Mouse (Mus musculus): ENCODE data around the gene Dnajb6. TPM values are rescaled to one million over a fixed set of nuclear protein-coding genes. Genes with fewer than 3 reads are reported as not detected.
"Not testable (repeated sequence)": the region's sequence is repeated elsewhere in the genome, so short reads cannot be mapped to it uniquely, and the experiment has no call there.

The Dnajb6 gene
- total RNA-seq, 2 experiments from 2014 or later: 101 to 112 TPM

DNA sequence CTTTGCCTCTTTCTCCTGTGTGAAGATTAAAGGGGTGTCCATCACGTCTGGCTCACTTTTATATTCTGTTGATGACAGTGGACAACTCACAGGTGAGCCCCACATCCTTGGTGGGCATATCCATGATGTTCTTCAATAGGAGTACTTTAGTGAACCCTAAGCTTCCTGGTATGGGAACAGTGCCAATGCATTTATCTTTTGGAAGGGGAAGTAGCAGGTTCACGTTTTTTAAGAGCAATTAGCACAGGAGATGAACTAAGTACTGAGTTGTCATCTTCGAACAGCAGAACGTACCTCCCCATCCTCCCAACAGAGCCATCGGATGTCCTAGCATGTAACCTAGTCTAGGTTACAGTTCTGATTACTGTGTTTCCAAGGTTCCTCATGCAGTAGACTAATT, 23.8 kb downstream of the Dnajb6 start:
- DNase-seq: no peak

DNA sequence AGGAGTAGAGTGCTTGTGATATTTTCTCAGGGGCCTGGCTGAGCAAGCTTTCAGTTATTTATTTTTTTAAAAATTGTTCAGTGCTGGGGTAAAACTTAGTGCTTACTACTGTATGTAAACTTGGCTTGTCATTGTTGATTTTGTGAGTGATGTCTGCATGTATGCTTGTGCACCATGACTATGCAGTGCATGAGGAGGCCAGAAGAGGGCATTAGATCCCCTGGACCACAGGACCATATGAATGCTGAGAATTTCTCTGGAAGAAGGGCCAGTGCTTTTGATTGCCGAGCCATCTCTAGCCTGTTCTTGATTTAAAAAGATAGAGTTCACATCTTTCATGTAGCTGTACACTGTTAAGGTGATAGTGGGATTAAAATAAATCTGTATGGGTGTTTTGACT, 35.4 kb downstream of the Dnajb6 start:
- no peak for DNase-seq

DNA sequence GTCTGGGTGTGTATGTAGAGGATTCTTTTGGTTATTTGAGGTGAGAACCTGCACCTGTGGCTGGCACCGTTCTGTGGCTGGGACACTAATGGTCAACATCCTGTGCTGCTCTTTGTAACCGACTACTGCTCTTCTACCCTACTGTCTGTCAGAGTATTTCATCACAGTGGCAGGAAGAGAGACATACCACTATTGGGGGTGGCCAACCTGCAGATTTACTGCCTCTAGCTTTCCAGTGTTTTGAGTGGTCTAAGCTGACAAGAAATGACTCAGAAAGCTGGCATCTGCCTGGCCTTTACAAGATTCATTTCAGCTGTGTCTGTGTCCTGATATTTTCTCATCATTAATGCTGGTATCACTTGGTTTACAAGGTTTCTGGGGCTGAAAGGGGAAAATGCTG, 36.5 kb downstream of the Dnajb6 start:
- no peak for DNase-seq

DNA sequence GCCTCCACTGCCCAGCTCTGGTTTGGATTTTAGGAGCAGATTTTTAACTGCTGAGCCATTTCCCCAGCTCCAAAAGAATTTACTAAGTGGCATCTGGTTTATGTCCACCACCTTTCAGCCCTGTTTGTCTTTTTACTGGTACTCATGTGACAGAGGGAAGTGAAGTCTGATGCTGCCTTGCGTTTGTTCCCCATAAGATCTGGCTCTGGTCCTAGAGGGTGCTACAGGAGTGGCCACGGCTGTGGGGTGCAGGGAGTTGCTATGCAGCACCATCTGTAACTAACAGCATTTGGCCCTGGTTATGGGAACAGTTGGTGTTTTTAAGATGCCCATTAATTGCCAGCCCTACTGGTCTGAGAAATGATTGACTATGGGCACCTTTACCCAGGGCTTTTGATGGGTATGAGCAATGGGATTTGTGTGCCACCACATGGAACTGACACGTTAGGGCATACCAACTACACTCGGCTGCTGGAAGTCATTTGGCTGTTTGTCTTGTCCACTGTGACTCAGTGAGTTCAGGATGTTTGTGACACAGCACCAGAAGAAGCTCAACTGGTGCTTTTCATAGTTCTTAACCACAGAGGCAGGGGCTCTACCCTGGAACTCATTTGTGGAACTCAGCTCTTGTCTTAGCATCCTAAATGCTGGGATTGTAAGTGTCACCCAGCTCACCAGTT, 37.3 kb downstream of the Dnajb6 start:
- no peak for DNase-seq

DNA sequence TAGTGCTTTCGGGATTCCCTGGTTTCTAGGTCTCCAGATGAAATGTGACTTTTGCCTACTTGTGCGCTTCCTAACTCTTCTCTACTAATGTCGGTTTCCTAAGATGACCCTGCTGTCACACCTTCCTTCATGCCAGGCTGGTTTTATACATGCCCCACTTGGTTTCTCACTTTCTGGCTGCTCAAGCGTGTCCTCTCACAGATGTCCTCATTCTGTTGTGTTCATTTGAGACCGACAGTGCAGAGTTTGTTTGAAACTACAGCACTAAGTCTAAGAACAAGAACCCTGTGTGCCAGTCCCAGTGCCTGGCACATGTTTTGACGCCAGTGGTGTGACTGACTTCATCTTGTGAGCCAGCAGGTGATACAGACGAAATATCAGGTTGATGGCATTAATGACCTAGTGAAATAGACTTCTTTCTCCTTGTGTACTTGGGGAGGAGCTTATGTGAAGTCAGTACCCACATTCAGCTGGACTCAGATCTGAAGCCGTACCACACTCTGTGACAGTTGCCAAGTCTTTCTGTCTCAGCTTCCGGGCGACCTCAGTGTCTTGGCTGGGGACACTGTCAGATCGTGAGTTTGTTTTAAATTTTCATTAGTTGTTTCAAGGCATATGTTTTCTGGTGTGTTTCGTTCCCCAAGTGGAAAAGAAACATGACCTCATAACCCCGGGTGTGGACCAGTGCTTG, 38.1 kb downstream of the Dnajb6 start:
- no peak for DNase-seq

DNA sequence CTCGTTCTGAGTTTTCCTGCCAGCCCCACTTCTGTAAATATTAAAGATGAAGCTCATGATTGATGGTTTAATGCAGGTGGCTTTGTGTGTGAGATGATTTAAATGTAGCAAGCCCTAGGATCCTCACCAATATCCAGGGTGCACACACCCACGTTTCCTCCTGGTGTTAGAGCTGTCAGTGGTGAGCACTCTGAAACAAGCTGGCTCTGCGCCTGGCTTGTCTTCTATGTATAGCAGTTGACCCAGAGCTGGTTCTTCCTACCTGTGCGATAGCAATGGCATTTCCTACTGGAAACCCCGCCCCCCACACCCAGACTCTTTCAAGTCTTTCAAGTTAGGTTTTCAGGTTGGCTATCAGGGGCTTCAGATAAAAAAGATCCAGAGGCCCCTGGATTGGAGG, 39.9 kb downstream of the Dnajb6 start:
- DNase-seq: no peak

DNA sequence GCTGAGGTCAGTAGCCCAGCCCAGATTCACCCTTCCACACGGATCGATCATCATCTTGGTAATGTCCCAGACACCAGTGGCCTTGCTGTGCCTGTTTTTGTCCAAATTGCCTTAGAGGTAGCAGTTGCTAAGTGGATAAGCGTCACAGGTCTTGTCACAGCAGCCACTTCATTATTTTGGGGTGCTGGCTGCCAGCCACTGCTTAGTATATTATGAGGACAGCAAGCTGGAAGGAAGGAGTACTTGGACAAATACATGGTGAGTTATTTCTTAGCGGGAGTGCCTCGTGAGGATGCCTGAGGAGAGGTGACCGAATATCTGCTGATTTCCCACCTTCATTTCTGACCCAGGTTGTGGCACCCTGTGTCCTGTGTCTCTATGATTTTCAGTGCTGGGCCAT, 42.5 kb downstream of the Dnajb6 start:
- DNase-seq: no peak

DNA sequence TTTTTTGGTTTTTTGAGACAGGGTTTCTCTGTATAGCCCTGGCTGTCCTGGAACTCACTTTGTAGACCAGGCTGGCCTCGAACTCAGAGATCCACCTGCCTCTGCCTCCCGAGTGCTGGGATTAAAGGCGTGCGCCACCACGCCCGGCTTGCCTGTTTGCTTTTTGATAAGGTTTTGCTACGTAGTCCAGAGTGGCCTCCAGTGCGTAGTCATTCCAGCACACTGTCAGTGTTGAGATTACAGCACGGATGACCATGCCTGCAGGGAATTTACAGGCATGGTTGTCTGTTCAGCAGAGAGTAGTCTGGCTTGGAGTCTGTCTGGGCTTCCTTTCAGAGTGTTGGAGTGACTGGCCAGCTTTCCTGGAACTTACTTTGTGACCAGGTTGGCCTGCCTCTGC, 44.2 kb downstream of the Dnajb6 start:
- DNase-seq: not testable (repeated sequence)

DNA sequence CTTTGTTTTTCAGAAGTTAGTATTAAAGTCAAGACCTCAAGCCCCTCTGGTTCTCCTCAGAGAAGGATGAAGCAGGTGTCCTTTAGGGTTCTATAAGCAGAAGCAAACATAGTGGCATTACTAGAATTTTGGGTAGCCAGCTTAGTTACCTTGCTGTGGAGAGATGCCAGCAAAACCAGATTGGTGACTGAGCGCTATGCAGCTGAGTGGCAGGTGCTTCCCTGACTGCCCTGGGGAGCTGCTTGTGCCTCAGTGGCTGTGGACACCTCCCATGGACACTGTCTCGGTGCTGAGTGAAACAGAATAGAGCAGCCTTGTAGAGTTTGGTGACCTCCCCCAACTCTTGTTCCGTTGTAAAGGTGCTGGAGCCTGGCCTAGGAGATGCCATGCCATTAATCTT, 46.8 kb downstream of the Dnajb6 start:
- no peak for DNase-seq

DNA sequence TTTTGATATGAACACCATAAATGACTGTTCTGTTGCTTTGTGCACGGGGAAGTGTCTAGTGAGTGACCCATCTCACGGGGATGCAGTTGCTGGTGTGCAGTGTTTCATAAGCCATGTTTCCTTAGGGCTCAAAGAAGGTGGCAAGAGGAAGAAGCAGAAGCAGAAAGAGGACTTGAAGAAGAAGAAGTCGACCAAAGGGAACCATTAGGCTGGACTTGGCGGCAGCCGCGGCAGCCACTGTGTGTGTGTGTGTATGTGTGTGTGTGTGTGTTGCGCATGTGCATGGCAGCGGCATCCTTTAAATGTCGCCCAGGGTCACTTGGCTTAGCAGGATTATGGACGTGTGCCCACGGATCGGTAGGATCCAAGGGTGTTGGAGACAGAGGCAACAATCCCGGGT, 49.4 kb downstream of the Dnajb6 start:
- DNase-seq: not testable (repeated sequence)

DNA sequence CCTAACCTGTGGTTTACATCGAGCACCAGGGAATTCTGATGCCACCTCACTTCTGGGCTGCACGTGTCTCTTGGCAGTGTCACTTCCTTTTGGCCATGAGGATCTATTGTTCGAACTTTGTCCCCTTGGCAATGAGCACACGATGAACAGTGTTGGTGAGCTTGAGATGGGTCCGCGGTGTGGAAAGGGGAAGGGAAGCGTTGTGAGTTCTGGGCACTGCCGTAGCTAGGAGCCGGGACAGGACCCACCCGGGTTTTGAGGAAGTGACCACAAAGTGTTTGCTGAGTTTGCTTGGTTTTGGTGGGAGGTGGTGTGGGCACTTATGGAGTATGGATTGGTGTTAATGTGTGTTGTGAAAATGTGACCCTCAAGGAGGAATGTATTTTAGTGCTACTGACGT, 50.5 kb downstream of the Dnajb6 start:
- not testable (repeated sequence) for DNase-seq

DNA sequence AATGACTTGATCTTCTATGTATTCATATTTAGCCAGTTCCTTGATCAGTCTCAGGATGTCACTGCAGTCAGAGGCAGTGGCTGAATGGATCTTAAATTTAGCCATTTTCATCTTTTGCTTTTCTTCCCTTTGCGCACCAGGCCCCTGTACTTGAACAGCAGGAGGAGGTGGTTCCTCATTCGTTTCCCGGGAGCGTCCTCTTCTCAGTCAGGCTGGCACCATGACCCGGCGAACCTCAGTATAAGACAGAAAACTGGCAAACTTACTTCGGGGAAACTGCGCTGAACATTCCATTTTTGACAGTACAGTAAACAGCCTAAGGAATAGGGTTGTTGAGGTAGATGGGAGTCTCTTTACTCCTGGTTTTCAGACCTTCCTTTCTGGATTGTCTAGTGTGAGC, 59.4 kb downstream of the Dnajb6 start:
- DNase-seq: not testable (repeated sequence)

DNA sequence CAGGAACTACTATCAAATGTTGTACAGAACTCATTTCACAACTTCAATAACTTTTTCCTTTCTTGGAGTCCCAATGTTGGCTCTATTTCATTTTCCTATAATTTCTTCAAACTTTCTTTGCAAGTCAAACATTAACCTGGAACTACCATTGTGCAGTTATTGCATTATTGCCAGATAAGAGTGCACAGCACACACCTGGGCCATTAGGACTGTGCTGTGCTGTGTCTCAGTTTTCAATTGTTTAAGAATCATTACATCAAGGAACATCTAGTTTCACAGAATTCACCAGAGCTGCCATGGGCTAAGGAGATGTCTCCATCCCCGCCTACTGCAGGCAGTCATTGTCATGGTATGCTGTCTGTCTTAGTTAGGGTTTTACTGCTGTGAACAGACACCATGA, 73.5 kb downstream of the Dnajb6 start:
- no peak for DNase-seq

DNA sequence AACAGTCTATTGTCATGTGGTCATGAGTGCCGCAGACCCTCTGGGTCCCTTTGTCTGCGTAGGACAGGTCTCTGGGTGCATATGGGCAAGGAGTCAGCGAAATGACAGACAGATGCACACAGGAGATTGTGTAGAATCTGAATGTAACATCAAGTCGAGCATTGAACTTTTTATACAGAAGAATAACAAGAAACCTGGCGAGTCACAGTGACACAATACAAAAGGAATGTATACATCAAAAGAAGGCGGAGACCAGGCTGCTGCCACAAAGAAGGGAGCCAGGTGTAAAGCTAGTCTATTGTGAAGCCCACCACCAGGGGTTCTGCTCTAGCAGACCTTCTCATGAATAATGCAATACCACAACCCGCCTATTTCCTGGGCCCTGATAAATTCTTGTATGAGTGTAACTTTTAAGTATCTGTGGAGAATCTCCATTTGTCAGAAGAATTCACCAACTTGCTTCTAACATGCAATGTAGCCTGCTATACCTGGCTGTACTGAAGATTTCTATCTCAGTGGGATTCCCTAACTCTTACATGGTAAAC, 76.0 kb downstream of the Dnajb6 start:
- not testable (repeated sequence) for DNase-seq

DNA sequence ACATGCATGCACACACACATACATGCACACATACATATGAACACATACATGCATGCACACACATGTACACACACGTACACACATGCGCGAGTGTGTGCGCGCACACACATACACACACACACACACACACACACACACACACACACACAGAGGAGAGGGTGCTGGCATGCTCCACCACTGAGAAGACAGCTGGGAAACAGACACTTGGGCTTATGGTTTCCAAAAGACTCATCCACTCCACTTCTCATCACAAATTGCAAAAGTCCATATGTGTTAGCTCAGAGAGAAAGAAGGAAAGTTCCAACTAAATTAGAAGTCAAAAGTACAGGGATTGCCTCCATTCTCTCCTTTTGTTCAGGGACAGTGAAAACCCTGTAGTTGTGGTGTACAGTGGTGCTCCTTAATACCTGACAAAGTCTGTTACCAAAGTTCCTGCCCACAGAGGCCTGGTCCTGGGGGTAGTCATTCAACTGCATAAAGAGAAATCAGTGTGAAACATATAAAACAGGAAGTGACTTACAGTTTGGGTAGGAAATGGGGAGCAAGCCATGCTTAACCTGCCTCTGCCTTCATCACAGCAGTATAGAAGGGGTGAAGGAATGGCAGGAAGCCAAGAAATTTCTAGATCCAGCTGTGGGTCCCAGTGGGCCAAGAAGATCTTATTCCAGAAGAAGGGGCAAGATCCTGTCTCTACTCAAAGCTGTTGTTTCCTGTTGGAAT, 81.2 kb downstream of the Dnajb6 start:
- no peak for DNase-seq

DNA sequence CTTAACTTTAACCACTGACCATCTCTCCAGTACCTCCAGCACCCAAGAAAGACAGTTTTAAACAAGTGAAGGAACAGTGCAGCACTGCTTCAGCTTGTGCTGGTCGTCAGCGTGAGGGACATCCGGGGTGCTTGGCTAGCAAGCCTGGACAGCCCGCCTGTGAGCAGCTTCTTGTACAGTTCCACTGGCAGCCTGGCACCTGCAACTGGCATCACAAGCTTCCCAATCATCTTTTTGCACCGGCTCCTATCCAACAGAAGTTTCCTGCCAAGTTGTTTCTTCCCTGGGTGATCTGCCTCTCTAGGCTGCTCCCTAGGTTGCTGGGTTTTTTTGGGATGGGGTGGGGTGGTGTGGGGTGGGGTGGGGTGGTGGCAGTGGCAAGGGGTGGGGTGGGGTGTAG, 81.9 kb downstream of the Dnajb6 start:
- no peak for DNase-seq

DNA sequence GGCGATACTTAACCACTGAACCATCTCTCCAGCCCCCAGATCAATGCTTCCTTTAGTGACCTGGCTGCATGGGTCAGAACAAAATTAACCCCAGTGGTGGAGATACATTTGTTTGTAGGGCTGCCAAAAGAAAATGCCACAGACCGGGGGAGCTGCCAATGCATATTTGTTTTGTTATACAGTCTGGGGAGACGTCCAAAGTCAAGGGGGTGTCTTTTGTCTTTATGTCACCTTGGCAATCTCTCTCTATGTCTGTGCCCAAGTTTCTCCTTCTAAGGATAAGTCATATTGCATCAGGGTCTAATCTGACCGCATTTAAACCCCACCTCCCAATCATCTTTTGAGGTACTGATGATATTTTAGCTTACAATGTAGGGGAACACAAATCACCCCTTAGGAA, 82.8 kb downstream of the Dnajb6 start:
- no peak for DNase-seq

DNA sequence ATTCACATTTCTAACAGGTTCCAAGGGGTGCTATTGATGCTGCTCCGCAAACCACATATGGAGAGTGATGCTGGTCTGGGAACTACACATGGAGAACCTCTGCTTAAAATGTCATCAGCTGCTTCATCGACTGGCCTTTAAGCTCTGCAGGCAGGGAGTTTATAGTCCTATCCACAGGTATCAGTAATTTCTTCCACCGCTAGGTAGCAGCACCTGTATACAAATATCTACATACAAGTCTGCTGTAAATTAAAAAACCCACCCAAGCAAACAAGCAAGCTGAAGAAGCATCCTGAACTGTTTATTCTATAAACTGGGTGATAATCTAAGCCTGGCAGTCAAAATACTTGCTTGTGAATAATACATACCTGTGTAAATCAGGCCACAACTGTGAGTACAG, 89.3 kb downstream of the Dnajb6 start:
- peak; percentile 53 for DNase-seq

DNA sequence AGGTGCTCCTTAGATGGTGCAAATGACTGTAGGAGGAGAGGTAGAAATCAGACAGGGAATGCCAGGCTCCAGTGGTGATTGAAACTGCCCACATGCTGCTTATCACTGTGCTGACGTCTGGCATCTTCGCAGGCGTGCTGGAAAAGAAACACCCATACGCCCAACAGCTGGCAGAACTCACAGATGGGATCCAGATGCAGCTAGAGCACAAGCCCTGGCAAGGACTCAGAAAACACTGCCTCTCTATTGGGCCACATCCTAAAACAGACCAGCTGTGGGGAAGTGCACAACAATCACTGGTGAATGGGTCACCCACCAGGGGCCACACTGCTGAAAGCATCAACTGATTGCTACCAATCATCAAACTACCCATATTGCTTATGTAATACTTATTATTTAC, 91.3 kb downstream of the Dnajb6 start:
- no peak for DNase-seq

DNA sequence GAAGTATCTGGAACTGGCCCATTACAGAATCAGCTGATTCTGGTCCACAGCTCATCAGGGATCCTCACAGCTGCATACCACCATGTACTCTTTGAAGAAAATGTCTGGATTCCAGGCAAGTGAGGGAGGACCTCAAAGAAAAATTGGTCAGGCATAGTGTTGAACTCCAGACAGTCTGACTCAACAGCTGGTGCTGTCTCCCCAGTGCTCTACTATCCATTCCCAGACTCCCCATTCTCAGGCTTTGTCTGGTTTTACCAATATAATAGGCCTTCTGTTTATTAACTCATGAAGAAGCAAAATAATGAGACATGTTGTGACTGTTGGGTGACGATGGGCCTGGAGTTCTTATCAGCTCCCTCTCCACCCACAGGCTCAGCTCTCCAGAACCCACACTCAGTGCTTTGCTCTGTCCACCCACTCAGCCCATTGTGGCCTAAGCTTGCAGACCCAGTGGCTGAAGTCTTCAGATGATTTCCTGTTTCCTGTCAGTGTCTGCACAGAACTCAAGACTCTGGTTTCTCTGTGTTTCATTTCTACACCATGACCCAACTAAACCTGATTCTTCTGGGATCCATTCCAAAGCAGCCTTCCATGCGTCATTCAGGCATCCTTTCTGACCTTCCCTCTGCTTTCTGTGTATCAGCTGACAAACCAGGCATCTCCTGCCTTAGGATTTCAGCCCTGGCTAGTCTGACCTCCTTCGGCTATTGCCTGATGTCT, 107.1 kb downstream of the Dnajb6 start:
- peak; percentile 42 for DNase-seq

DNA sequence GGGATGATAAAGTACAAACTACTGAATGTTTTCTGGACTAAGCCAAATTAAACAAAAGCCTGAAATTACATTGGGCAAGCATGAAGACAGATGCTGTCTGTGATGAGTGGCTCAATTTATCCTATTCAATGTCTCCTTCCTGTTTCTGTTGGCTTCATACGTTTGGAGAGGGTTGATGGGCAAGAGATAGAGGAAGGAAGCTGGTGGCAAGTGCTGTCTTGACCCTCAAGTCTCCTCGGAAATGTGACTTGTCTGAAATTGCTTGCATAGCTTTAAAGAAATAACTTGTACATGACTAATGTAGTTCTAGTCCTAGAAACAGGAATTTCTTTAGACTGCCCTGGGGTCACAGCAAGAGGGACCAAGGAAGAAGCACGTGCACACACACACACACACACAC, 109.5 kb downstream of the Dnajb6 start:
- no peak for DNase-seq

DNA sequence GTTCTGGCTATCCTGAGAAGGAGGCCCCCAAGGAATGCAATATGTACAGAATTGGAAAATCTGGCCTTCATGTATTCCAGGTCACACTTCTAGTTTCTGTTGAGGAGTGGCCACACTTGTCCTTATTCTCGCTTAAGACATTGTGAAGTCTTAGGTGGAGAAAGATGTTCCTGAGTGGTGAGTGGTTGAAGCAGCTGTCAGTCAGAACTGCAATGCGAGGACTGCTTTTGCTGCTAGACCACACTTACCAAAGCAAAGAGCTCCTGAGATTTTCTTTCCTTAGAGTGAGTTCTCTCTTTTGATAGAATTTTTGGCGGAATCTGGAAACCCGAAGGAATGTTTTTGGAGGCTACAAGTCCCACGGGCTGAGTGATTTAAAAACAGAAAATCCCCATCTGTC, 112.0 kb downstream of the Dnajb6 start:
- no peak for DNase-seq

DNA sequence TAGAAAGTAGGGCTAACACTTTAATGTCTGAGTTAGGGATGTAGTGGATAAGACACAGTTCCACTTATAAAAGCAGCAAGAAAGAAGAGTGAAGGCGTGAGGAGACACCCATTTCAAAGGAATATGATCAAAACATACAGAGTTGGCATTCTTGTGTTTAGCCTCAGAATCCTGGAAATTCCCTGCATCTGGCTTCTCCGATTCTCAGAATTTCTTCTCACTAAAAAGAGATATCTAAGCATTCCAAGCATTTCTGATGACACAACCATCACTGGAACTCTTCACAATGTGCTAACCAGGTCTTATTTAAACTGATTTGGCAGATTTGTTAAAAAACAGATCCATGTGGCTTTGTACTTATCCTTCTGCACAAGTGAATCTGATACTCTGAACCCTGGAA, 112.6 kb downstream of the Dnajb6 start:
- DNase-seq: no peak

Measured in adrenal gland, postnatal 10 days (tissue).